Mouse (Mus musculus) frontal cortex, postnatal 25 days (tissue): ENCODE measurements around the gene Tmc5.
A peak's percentile ranks its signal among the peaks of the same experiment; 100 is the strongest.

ENCODE experiments used
- DNase-seq, 2 experiments: peaks; one replicate each; pipeline ENCODE4 v3.0.0; 2022; ENCODE audit warnings: low spot score in 2 of 2

Tmc5 gene

DNA sequence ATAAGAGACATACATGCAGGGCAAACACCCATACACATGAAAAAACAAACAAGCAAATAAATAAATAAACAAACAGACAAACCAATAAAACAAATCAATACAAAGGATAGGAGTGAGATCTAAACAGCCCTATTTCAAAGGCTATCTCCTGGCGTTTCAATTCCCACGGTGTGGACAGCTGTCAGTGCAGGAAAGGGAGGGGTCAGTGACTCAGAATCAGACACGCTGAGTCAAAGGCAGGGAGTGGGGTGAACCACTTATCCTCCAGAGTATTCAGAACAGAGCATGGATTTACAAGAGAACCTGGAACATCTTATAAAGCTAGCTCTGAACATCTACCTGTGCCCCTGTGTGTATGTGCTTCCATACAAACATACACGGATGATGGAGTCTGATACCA, 100.1 kb downstream of the Tmc5 start:
- DNase-seq = no peak

DNA sequence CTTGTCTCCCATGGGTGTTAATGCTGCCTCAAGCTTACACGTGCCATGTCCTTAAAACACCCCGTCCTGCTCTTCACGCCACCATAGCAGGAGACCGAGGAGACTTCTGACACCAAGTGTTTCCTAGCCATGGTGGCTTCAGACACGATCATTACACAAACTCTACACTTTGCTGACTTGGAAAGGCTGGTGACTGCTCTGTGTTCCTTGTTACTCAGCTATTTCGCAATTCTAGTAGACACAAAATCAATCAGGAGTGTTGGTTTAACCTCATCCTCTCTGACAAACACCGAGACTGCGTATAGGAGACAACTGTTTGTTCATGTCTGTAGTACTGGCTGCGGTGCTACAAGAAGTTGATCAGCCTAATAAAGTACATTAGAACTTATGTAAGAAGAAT, 101.8 kb downstream of the Tmc5 start:
- DNase-seq = no peak

DNA sequence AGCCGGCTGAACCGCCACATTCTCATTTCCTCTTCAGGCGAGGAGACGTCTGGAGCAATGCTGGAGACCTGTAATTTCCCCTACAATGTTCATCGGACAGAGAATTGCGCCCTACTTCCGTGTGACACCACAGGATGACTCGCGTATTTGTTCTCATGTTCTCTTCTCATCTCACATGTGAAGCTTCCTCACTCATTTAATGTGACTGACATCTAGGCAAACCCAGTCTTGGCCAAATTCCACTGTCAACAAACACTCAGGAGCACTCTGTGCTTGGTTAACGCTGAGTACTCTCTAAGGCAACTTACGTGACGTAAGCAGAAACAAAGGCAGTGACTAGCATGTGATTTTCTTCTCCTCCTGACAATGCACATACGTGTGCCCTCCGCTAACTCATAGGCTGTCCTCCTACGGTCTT, 106.1 kb downstream of the Tmc5 start:
- no peak for DNase-seq

DNA sequence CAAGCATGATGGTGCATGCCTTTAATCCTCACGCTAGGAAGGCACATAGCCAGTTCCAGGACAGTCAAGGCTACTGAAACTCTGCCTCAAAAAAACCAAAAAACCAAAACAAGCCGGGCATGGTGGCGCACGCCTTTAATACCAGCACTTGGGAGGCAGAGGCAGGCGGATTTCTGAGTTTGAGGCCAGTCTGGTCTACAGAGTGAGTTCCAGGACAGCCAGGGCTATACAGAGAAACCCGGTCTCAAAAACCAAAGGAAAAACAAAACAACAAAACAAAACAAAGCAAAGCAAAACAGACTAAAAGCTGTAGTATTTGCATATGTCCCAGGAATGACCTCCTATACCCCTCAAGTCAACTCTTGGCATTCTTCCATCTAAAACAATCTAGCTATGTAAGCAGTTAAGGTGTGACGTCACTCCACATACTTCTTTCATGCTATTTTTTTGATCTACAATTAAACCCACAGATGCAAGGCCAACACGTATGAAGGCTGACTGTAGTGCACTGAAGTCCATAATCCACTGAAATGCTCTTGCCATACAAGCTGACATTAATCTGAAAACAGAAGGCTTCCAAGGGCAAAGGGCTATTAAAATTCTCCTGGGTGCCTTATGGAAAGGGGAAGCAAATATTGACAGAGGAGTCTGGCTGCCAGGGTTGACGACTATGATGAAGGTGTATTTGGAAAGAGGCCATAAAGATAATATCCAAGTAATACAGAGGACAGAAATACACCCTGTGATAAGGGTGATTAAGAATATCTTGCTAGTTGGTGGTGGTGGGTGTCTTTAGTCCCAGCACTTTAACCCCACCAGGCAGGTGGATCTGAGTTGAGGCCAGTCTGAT, 107.1 kb downstream of the Tmc5 start:
- no peak for DNase-seq

DNA sequence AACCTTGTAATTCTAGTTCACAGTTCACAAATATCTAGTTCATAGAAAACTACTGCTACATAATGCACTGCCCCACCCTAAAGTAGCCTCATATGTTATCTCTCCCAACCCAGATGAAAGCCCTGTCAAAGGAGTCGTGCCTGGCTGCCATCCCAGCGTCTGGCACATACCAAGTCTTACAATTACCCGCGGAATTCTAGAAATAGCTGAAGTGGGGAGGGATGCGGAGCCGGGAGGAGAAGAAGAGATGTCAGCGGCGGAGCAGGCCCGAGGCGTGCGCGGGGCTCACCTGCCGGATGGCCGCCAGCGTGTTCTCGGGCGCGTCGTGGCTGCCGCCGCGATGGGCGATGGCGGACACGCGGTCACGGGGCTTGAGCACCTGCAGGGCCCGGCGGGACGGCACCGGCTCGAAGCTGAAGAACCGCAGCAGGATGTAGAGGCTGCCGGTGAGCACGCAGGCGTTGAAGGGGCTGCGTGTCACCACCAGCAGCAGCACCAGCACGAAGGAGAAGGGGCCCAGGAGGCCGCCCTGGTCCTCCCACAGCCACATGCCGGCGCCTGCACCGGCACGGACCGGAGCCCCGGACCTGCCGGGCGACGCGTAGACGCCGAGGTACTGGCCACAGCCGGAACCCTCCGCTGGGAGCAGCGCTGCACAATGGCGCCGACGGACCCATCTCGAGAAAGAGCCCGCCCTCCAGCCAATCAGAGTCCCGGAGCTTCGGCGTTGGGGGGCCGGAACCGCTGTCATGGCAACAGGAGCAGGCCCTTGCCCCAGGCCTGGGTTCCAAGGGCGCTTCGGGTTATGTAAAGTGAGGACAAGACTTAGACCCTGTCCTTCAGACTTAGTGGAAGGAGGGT, 108.2 kb downstream of the Tmc5 start, which contains the start of gene Gde1:
Gde1 (minus strand) TSS at position 678 of the 861 bp plus-strand sequence.
- peak; percentile 83 to 91 for DNase-seq

DNA sequence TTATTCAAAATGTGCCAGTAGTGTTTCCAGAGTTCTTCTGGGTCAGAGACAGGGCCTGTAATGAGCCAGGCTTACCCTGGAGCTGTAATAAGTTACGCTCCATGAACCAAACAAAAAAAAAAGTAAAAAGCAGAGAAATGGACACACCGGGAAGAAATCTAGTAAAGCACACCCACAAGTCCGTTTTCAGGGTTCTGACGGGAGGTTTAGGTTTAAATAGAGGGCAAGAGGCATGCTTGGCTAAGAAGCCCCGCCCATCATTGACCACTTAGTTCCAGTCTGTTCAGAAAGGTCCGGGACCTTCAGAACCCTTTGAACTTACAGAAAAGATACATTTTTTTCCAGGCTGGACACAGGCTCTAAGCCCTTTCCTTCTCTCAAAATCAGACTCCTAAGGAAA, 109.0 kb downstream of the Tmc5 start:
- DNase-seq = no peak

DNA sequence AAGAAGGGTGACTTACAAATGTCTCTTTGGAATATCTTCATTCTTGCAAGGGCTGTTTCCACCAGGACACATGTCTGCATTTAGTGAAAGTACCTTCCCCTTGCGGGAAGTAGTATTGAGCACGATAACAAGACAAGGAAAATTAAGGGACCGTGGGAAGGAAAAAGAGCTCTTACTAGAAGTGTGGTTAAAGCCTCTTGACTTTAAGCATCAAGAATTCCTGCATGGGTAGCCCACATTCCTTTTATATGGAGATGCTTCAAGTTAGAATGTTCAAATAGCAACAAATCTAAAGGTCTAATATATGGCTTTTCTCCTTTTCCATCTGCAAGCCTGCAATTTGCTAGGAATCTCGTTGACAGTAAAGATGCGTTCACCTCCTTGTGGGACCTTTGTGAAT, 109.4 kb downstream of the Tmc5 start:
- no peak for DNase-seq

DNA sequence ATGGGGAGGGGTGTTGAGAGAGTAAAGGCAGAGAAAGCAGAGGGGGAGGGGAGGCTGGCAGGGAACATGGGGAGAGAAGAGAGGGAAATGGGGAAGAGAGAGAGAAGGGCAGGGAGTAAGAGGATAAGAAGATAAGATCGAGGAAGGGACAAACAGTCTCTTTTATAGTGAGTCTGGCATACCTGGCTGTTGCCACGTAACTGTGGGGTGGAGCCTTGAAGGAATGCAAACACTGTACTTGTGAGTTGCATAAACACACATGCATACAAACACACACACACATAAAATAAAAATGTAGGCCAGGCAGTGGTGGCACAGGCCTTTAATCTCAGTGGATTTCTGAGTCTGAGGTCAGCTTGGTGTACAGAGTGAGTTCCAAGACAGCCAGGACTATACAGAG, 110.1 kb downstream of the Tmc5 start:
- no peak for DNase-seq

DNA sequence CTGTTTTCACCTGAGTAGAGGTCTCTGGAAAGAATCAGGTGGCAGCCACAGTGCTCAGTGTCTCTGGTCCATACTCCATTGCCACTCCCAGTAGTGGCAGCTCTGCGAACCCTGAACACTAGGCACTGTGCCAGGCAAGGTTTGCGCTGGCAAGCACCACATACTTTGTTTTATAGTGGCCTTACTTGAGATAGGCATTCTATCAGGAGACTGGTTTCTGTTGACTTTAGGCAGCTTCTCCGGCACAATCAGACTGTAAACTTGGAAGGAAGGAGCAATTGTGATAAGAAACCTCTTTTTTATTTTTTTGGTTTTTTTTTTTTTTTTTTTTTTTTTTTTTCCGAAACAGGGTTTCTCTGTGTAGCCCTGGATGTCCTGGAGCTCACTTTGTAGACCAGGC, 110.9 kb downstream of the Tmc5 start:
- no peak for DNase-seq

DNA sequence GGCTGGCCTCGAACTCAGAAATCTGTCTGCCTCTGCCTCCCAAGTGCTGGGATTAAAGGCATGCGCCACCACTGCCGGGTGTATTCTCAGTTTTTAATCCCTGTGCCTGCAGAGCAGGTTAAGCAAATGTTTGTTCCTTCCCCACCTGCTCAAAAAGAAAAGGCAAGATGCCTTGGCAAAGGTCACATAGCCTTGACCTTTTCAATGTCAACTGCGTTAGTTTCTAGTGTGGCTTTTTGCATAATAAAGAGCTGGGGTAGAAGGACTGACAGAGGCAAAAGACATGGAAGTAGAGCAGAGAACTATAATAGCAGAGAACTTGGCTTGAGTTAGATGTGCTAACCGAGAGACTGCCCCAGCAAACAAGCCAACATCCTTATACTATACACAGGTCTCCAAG, 113.7 kb downstream of the Tmc5 start:
- no peak for DNase-seq

DNA sequence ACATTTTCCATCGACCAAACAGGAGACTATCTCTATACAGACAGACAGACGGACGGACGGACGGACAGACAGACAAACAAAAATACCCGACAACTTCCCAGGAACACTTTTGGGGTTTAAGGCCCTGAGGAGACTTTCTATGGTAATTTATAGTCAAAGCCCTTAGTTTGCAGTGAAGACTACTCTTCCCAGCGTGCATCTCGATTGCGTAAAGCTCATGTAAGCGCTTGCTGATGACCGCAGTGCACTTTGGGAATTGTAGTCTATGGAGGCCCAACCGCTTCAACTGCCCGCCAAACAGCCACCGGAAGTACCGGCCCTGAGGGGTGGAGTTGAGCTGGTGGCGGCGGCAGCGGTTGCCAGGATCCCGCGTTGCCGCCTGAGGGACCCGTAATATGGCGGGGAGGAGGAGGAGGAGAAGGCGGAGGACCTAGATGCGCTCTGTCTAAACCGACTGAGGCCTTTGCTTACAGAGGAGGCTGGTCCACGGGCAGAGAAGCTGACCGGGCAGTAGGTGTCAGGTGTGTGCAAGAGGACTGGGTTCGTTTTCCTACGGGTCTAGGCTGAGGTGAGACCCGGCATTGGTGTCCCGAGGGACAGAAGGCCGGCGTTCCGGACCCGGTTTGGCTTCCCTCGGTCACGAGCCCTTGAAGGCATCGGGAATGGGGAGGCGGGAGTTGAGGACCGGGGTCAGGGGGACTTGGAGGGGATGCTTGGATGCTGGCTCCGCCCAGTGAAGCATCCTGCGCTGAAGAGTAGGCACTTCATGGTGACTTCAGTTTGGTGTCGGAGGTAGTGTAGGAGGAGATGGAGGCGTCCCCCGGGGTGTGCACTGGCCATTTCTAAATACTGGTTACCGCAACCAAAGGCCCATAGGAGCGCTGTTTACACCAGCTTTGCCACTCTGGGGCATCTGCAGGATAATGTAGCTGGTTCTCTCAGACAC, 115.4 kb downstream of the Tmc5 start, which contains the start of gene Ccp110:
Ccp110 (plus strand) TSS at position 325 of the 946 bp plus-strand sequence.
- peak; percentile 79 to 88 for DNase-seq

DNA sequence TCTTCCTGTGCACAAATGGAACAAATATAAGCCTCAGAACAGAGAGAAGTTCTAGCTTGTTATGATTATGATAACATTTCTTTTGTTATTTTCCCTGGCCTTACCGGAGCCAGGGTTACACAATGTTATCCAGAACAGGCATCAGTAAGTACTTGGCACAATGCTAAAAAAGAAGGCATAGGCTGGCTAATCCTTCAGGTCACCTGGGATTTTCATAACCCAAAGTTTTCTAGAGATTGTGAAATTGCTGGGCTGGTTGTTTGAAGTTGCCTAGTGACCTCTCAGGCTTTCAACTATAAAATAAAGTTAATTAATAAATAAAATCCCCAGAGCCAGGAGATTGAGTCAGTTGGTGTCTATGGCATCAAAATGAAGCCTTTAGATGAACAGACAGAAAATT, 117.8 kb downstream of the Tmc5 start:
- DNase-seq = no peak

DNA sequence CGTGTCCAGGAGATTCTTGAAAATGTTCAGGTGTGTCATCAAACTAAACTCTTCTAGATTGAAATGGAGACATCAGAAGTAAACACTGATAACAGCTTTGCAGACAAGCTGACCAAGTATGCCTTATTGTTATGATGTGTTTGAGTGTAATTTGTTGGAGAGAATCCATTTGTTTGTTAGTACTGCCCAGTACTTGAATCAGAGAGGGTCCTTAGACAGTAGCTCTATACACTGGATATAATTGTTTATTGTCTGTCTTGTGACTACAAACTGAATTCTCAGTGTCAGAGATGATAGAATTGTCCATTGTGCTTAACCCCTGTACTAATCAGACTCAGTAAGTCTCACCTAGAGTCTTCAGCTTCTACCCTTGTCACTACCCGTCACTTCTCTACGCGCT, 121.0 kb downstream of the Tmc5 start:
- DNase-seq = no peak

DNA sequence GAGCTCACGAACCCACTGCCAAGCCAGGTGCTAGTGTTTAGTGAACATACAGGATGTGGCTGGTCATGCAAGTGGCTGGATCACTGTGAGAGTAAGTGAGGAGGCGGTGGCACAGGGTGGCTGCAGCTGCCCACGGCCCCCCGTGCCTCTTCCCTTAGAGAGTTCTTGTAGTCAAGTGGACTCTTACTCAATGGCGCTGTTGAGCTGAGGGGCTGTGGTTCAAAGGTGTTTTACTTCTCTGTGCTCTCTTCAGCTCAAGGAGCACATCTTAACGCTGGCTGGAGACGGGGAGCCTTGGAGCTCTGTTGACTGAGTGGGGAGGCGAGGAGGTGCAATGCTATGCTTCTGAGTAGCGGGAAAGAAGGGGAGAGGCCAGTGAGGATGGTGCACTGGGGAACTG, 126.8 kb downstream of the Tmc5 start:
- DNase-seq = no peak
